In the genomic region with DNA sequence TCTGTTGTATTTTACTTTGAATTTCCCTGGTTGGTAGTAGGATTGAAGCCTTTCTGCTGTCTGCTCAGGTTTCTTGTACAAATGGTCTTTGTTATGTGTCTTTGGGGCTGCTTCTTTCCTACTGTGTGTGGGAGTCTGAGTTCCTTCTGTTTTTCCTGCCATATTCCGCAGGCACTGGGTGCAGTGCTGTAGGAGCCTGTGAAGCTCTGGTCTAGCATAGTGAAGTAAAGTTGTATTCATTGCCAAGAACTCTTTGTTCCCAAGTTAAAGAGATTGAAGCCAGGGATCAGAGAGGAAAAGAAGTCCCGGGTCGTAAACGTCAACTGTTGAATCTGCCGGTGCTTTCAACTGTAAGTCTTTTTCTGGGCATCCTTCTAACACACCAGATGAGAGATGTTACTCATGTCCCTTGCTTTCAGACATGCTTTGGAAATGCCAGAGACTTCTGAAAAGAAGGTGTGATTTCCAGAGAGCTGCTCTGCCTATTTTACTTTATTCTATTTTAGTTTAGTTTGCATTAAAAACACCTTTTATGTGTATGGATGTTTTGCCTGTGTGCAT, we compare ENCODE assay signal across 22 mouse cellular contexts. TPM values are rescaled to one million over a fixed set of nuclear protein-coding genes. Genes with fewer than 3 reads are reported as not detected.
DNase-seq lines count a peak whose midpoint lies in the region; TF ChIP-seq lines count a peak whose summit lies in the region.
"Had no signal": no experiment of that assay in that cellular context is flagged by ENCODE, and none has a peak within 500 bp of the region (broad histone marks: within the 10 kb centered on the region; RNA-seq: fewer than 3 reads in every experiment).

No protein-coding gene starts in this region.

- no peak overlapping the region for H3K27ac ChIP-seq in heart, adult 2 months
- no peak overlapping the region for H3K27ac ChIP-seq in hindbrain, embryonic 10.5 days
- H3K27ac ChIP-seq: forebrain, embryonic 10.5 days; forebrain, embryonic 13.5 days; heart, embryonic 15.5 days; hindbrain, embryonic 12.5 days; hindbrain, embryonic 15.5 days had no signal

- no peak for TF ChIP-seq POLR2A in heart, adult 2 months (IDR thresholded peaks at IDR 0.05; ENCODE audit: insufficient read depth, low read depth, low read length)

- H3K36me3 ChIP-seq in heart, adult 2 months (ENCODE audit: control insufficient read depth, insufficient read depth, low read length) = no peaks in the 10 kb centered on the region
- no peaks in the 10 kb centered on the region for H3K36me3 ChIP-seq in hindbrain, embryonic 10.5 days
- H3K36me3 ChIP-seq: forebrain, embryonic 10.5 days; heart, embryonic 12.5 days; heart, embryonic 15.5 days; hindbrain, embryonic 12.5 days; hindbrain, embryonic 15.5 days had no signal

- no peak overlapping the region for H3K4me3 ChIP-seq in heart, adult 2 months
- no peak overlapping the region for H3K4me3 ChIP-seq in hindbrain, embryonic 10.5 days
- H3K4me3 ChIP-seq: forebrain, embryonic 10.5 days; forebrain, embryonic 13.5 days; heart, embryonic 12.5 days; heart, embryonic 15.5 days; hindbrain, embryonic 12.5 days; hindbrain, embryonic 15.5 days had no signal

- no peaks in the 10 kb centered on the region for H3K27me3 ChIP-seq in heart, adult 2 months (ENCODE audit: control insufficient read depth, insufficient read depth, low read length)
- H3K27me3 ChIP-seq in hindbrain, embryonic 10.5 days (ENCODE audit: insufficient read depth, poor library complexity, severe bottlenecking) = no peaks in the 10 kb centered on the region
- H3K27me3 ChIP-seq: forebrain, embryonic 13.5 days; heart, embryonic 12.5 days; heart, embryonic 15.5 days; hindbrain, embryonic 12.5 days; hindbrain, embryonic 15.5 days had no signal

- intact Hi-C loops in heart, adult 2 months (cut with DNase I) = no loop called here

- no peaks in the 10 kb centered on the region for H3K4me1 ChIP-seq in heart, adult 2 months (ENCODE audit: control insufficient read depth, insufficient read depth, low read length)
- H3K4me1 ChIP-seq in hindbrain, embryonic 10.5 days (replicated peaks) = peaks cover 14% of the 10 kb centered on the region; the same call in 1 of the 2 replicates
- H3K4me1 ChIP-seq: heart, embryonic 12.5 days; heart, embryonic 15.5 days; hindbrain, embryonic 12.5 days; hindbrain, embryonic 15.5 days had no signal

- H3K79me2 ChIP-seq in heart, adult 2 months (replicated peaks; ENCODE audit: control insufficient read depth, insufficient read depth, low read length) = no peaks in the 10 kb centered on the region

- TF ChIP-seq CTCF in heart, adult 2 months (IDR thresholded peaks at IDR 0.05) = no peak

- DNase-seq in heart, adult 11 months = peak; percentile 90
- no peak for DNase-seq in heart, adult 2 months
- DNase-seq in layer of hippocampus, adult 9-11 months = peak; percentile 27
- DNase-seq in layer of hippocampus, adult 11-12 months (ENCODE audit: low spot score) = no peak
- peak; percentile 28 for DNase-seq in skeletal muscle tissue, adult 2 months (ENCODE audit: low read depth, low spot score)
- no peak for DNase-seq in hindbrain, embryonic 10.5 days (ENCODE audit: low spot score)
- DNase-seq: adrenal gland, adult 8-10 months; adrenal gland, postnatal 25 days; cerebellum, adult 18-20 months; cerebellum, adult 9-10 months; cerebellum, postnatal 14 days; gastrocnemius, postnatal 25 days; heart, postnatal 10 days; heart, postnatal 4 days had no signal

- no peaks in the 10 kb centered on the region for H3K9me3 ChIP-seq in hindbrain, embryonic 10.5 days
- H3K9me3 ChIP-seq: forebrain, embryonic 10.5 days; forebrain, embryonic 13.5 days; heart, embryonic 12.5 days; heart, embryonic 15.5 days; hindbrain, embryonic 12.5 days; hindbrain, embryonic 15.5 days had no signal

- H3K9ac ChIP-seq in heart, adult 2 months (ENCODE audit: low read depth, low read length) = no peak overlapping the region
- H3K9ac ChIP-seq: forebrain, embryonic 13.5 days; heart, embryonic 12.5 days; heart, embryonic 15.5 days; hindbrain, embryonic 12.5 days; hindbrain, embryonic 15.5 days had no signal

- WGBS in heart, adult 2 months = 43% methylated on average over 5 of the region's 5 CpGs
- WGBS in hindbrain, embryonic 10.5 days = 84% methylated on average over 5 of the region's 5 CpGs

- TF ChIP-seq EP300 in heart, adult 2 months (IDR thresholded peaks at IDR 0.05; ENCODE audit: insufficient read depth, low read depth, low read length) = no peak

RNA-seq across cellular contexts. Expression of a gene that starts 16.2 kb away (rescaled TPM):
- under 1 TPM; 0.08 to 0.18 TPM for total RNA-seq in heart, adult 2 months (2021)
- 0.06 and 0.23 TPM in 2 replicates for polyA plus RNA-seq in heart, adult 2 months (2012; rRNA removed)
- polyA plus RNA-seq in hindbrain, embryonic 10.5 days (2016; fragmentation: Nextera tagmentation; extraction: Ambion mirVana) = not detected in 2 replicates
- total RNA-seq: heart, postnatal 4 days had no signal
- polyA plus RNA-seq: C2C12; embryonic facial prominence, embryonic 11.5 days; forebrain, embryonic 10.5 days had no signal

Comparison
In these comparisons a context has a peak if more than half of its experiments do, and no peak if none do; other contexts are left out.
1. DNase-seq: peak in heart, adult 11 months (single experiment), layer of hippocampus, adult 9-11 months (single experiment) and skeletal muscle tissue, adult 2 months (single experiment); none in heart, adult 2 months (0 of 2), layer of hippocampus, adult 11-12 months (single experiment) and hindbrain, embryonic 10.5 days (single experiment).